Mouse (Mus musculus): ENCODE results near the gene Sprr2a2.
"Not testable (repeated sequence)": the region's sequence is repeated elsewhere in the genome, so short reads cannot be mapped to it uniquely, and the experiment has no call there.

DNA sequence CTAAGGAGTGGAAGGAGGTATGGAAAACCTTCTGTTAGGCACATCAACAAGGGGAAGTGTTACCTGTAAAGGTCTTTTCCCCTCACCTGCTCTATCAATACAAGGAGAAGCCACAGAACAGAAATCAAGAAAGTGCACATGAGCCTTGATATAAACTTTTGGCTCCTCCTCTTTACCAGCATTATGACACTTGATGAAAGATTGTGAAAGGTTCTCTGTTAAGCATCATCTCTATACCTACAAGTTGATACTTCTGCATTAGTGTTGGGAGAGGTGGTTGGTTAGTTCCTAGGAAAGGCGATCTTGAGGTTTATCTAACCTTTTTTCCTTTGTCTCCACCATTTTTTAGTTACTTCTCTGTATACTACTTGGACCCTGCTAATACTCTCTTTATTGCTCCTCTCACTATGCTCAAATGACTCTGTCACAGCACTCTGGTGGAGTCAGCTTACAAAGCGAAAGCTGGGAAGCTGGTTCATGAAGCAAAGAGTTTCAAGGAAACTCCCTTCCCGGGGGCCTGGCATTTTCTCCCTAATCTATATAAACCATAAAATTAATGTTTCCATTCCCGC, 55.8 kb downstream of the Sprr2a2 start:
- not testable (repeated sequence) for TF ChIP-seq CTCF (IDR thresholded peaks at IDR 0.05; ENCODE audit: low read depth, low read length); POLR2A (IDR thresholded peaks at IDR 0.05; ENCODE audit: borderline replicate concordance, low read depth, low read length)
